Mouse (Mus musculus) heart, adult 18-20 months (tissue): Measurements from ENCODE around the gene Gm12394. TPM values are rescaled to one million over a fixed set of nuclear protein-coding genes. Genes with fewer than 3 reads are reported as not detected.
"Not testable (repeated sequence)": the region's sequence is repeated elsewhere in the genome, so short reads cannot be mapped to it uniquely, and the experiment has no call there.

Experiments
- DNase-seq, 2 experiments: peaks; one replicate each; pipeline ENCODE4 v3.0.0; 2021 to 2022; ENCODE audit warnings: mixed read lengths in 1 of 2
- total RNA-seq, 2 experiments: library from RNA; stranded (reverse); gene quantifications; 2 replicates each; pipeline ENCODE4 v1.2.3; 2021

Gene Gm12394
- total RNA-seq, 2 experiments from 2014 or later: not detected

DNA sequence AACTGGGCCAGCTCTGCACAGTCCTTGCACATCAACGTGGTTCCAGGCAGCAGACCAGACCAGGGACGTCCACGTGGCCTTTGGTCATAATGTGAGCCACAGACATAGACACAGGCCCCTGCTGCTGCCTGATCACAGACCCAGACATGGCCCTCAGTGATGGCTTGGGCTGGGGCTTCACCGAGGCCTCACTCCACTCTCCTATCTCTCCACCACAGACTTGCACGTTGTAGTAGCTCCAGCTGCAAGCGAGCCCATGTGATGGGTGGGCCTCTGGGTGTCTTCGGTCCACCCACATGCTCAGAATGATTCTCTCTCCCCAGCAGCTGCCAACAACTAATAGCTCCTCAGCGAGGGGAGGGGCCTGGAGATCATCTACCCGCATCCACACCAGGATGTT is 3.9 kb upstream of the Gm12394 start:
- DNase-seq: not testable (repeated sequence)

DNA sequence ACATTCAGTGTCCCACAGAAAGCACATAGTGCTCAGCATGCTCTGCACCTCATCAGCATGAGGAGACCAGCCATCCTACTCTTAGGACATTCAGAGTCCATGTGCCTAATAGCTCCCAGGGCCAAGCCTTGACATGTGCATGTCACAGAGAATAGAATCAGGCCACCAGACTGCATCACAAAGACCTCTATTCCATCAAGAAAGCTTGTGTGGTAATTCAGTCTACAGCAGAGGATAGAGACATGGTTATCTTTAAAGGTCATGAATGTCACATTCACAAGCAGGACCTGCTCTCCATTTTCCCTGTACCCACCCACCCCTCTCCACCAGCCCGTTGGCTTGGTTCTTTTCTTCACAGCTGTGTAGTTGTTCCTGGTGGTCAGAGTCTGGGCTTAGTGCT is 2.8 kb downstream of the Gm12394 start, which contains the start of gene Fam205a1:
Gene Fam205a1, minus strand, starts transcription at position 101 of the 400 bp plus-strand sequence.
- not testable (repeated sequence) for DNase-seq

DNA sequence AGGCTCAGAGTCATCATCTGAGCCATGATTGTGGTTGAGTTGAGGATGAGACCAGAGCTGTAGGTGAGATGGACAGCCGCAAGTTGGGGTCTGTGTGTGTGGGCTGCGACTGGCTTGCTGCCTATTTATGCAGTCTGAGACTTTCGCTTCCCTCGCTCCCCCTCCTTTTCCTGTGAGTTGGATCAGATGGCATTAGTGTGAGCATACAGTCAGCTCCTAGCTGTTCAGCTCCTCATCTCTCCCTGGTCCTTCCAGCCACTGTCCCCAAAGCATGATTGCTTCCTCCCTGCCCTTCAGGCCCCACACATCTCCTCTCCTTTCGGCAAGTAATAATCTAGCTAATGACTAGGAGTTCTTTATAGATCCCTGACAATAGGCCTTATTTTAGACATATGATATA is 82.7 kb downstream of the Gm12394 start, which contains the start of gene Ccl21a:
Gene Ccl21a, minus strand, starts transcription at position 101 of the 400 bp plus-strand sequence.
- DNase-seq: not testable (repeated sequence)

DNA sequence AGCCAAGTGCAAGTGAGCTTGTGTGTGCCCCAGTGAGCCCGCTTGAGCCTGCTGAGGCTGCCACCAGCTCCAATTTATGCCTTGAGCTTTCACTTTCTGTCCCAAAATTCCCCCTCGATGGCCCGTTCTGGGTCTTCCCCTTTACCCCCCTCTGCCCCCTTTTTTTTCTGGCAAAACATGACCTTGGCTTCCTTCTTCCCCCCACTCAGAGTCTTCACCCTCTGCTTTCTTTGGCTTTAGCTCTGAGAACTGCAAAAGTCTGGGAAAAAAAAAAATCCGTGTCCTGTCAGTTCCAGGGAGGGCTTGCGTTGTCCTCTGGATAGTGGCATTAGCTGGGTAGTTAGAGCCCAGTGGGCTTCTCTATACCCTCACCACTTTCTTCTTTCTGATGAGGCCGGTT is 100.1 kb downstream of the Gm12394 start, which contains the start of gene Ccl19:
Gene Ccl19, minus strand, starts transcription at position 101 of the 400 bp plus-strand sequence.
- not testable (repeated sequence) for DNase-seq

DNA sequence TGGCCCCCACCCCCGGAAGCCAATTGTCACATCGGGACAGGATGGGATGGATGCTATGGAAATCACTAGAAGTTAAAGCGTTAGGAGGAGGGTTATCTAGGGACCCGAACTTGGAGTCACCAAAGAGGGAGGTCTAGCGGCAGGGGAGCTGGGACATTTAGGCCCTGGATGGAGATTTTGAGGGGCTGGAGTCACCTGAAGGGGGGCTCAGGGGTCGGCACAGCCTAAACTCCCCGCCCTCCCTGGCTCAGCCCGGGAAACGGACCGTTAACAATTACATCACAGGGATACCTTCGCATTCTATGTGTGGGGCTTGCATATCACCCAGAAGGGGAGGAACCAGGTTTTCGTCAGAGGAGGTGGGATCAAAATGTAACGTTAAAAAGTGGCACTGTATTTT is 121.3 kb downstream of the Gm12394 start, which contains the start of gene 4930578G10Rik:
Gene 4930578G10Rik, plus strand, starts transcription at position 301 of the 400 bp plus-strand sequence.
- not testable (repeated sequence) for DNase-seq

Other genes starting within 250 kb of the Gm12394 start
- not detected for gene Gm10591, start 244.6 kb downstream of the Gm12394 start, total RNA-seq
- 1 to 10 TPM; 2.9 to 6.6 TPM for gene Gm2564, start 227.1 kb downstream of the Gm12394 start, total RNA-seq
- gene Ccl27b, start 201.5 kb downstream of the Gm12394 start, total RNA-seq: not detected
- under 1 TPM in 1 of 2 experiments, not detected in 1; 0.23 TPM for gene Il11ra2, start 194.9 kb downstream of the Gm12394 start, total RNA-seq
- gene 4930578G10Rik, start 121.2 kb downstream of the Gm12394 start, total RNA-seq: not detected
- 1 to 10 TPM; 1.2 to 4.2 TPM for gene Ccl19, start 100.2 kb downstream of the Gm12394 start, total RNA-seq
- 10 to 100 TPM; 43.5 to 98.2 TPM for gene Ccl21a, start 82.8 kb downstream of the Gm12394 start, total RNA-seq
- gene Fam205a1, start 2.9 kb downstream of the Gm12394 start, total RNA-seq: not detected
- 10 to 100 TPM; 12.2 to 12.9 TPM for gene Fam205c, start 17.5 kb upstream of the Gm12394 start, total RNA-seq
- 1 to 10 TPM; 6.5 to 7.7 TPM for gene Phf24, start 59.9 kb upstream of the Gm12394 start, total RNA-seq
- gene Dnajb5, start 93.0 kb upstream of the Gm12394 start, total RNA-seq: 100 to 1,000 TPM in 1 of 2 experiments, 10 to 100 TPM in 1; 95.5 to 101 TPM
- not detected for gene 1700022I11Rik, start 112.8 kb upstream of the Gm12394 start, total RNA-seq
- gene Vcp, start 143.7 kb upstream of the Gm12394 start, total RNA-seq: 100 to 1,000 TPM; 272 to 273 TPM
- 1 to 10 TPM; 1.6 to 2.9 TPM for gene Fancg, start 153.7 kb upstream of the Gm12394 start, total RNA-seq
- 10 to 100 TPM; 20.5 to 24.4 TPM for gene Pigo, start 169.0 kb upstream of the Gm12394 start, total RNA-seq
- gene Stoml2, start 174.9 kb upstream of the Gm12394 start, total RNA-seq: 100 to 1,000 TPM; 107 to 113 TPM
- 10 to 100 TPM; 27.7 to 30.7 TPM for gene Fam214b, start 189.4 kb upstream of the Gm12394 start, total RNA-seq
- 10 to 100 TPM in 1 of 2 experiments, 1 to 10 TPM in 1; 9.0 to 10.9 TPM for gene Unc13b, start 202.2 kb upstream of the Gm12394 start, total RNA-seq